In the genomic region with DNA sequence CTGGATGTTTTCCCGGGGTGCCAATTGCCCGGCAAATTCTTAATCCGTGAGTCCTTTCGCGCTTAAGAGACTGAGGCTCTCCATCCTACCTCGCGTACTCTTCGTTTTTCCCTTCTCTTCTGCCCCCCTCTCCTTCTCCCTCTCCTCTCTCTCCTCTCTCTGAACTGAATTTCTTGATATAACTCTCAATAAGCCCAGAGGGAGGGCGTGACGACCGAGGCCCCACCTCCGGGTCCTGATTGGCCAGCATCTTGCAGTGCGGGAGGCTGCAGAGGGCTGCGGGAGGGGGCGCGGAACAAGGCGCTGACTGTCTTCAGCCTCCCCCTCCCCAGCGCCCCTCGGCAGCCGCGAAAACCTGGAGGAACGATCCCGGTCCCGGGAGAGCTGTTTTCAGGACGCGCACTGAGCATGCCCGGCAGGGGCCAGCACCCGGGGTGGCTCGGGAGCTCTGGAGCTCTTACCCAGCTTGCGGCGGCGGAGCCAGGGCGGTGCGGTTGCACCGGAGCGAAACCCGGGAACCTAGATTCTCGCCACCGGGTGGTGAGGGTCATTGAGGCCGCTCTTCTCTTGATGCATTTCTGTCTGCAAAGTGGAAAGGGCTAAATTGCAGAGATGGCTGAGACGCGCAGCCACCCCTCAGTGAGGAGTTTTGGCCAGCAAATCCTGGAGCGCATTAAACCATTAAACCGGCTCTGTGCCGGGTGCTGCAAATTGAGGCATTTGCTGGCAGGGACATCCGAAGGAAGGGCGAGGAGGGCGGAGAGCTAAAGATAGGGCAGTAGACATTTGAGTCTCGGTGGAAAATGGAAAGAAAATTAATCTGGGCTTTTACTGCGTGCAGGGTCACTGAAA, we compare ENCODE assay signal across 9 mouse cellular contexts. TPM values are rescaled to one million over a fixed set of nuclear protein-coding genes. Genes with fewer than 3 reads are reported as not detected.
DNase-seq lines count a peak whose midpoint lies in the region; ATAC-seq lines count a peak whose summit lies in the region.
"Had no signal": no experiment of that assay in that cellular context is flagged by ENCODE, and none has a peak within 500 bp of the region (broad histone marks: within the 10 kb centered on the region; RNA-seq: fewer than 3 reads in every experiment).

Gene Pcdh9, minus strand, starts transcription at position 161 of the 852 bp plus-strand sequence.

- H3K9ac ChIP-seq in embryonic facial prominence, embryonic 11.5 days (replicated peaks; ENCODE audit: low read length) = peak within 1 kb of the TSS; percentile 59
- peak within 1 kb of the TSS; percentile 74 for H3K9ac ChIP-seq in midbrain, embryonic 13.5 days (replicated peaks)
- peak within 1 kb of the TSS; percentile 32; the same call in 1 of the 2 replicates for H3K9ac ChIP-seq in stomach, embryonic 15.5 days

- H3K4me1 ChIP-seq in embryonic facial prominence, embryonic 11.5 days (ENCODE audit: control insufficient read depth, insufficient read depth, low read length) = no peaks in the 10 kb centered on the region
- peaks cover 43% of the 10 kb centered on the region for H3K4me1 ChIP-seq in midbrain, embryonic 13.5 days (replicated peaks)
- 0 out of 2 replicates have a peak, but pooled peaks cover 3% of the 10 kb centered on the region for H3K4me1 ChIP-seq in stomach, embryonic 15.5 days

- peak within 1 kb of the TSS; percentile 79 for H3K4me2 ChIP-seq in embryonic facial prominence, embryonic 11.5 days (ENCODE audit: low read depth, low read length)
- peak within 1 kb of the TSS; percentile 74 for H3K4me2 ChIP-seq in midbrain, embryonic 13.5 days (replicated peaks)
- peak within 1 kb of the TSS; percentile 83 for H3K4me2 ChIP-seq in stomach, embryonic 15.5 days

- 0 out of 2 replicates have a peak within 1 kb of the TSS, but pooled peaks have one; percentile 22 for H3K27ac ChIP-seq in embryonic facial prominence, embryonic 11.5 days (replicated peaks; ENCODE audit: low read depth, low read length)
- H3K27ac ChIP-seq in midbrain, embryonic 13.5 days = peak within 1 kb of the TSS; percentile 87
- peak within 1 kb of the TSS; percentile 78 for H3K27ac ChIP-seq in stomach, embryonic 15.5 days
- H3K27ac ChIP-seq: macrophage had no signal

- no peaks in the 10 kb centered on the region for H3K27me3 ChIP-seq in embryonic facial prominence, embryonic 11.5 days (ENCODE audit: control insufficient read depth, insufficient read depth, low read length)
- H3K27me3 ChIP-seq in midbrain, embryonic 13.5 days = no peaks in the 10 kb centered on the region
- no peaks in the 10 kb centered on the region for H3K27me3 ChIP-seq in stomach, embryonic 15.5 days (replicated peaks)

- intact Hi-C loops in left cerebral cortex, postnatal 4 days (cut with DNase I) = loop anchor here (10.0 kb wide), 1 partner anchor 1884 kb away; no protein-coding TSS in a partner anchor

- peak; percentile 51 to 75 for DNase-seq in adrenal gland, postnatal 4 days (ENCODE audit: low spot score in 2 of 2)
- DNase-seq in embryonic facial prominence, embryonic 11.5 days (ENCODE audit: low spot score) = peak; percentile 94
- peak; percentile 85 to 86 for DNase-seq in heart, adult 18-20 months
- peak; percentile 40 for DNase-seq in kidney, adult 18-20 months
- DNase-seq in left cerebral cortex, postnatal 4 days = peak; percentile 98

- H3K36me3 ChIP-seq in embryonic facial prominence, embryonic 11.5 days (replicated peaks; ENCODE audit: control insufficient read depth, insufficient read depth, low read depth, low read length) = no peaks in the 10 kb centered on the region
- no peaks in the 10 kb centered on the region for H3K36me3 ChIP-seq in midbrain, embryonic 13.5 days
- no peaks in the 10 kb centered on the region for H3K36me3 ChIP-seq in stomach, embryonic 15.5 days

- under 1% methylated on average over 49 of the region's 50 CpGs for WGBS in embryonic facial prominence, embryonic 11.5 days
- under 1% methylated on average over 50 of the region's 50 CpGs for WGBS in midbrain, embryonic 13.5 days
- under 1% methylated on average over 50 of the region's 50 CpGs for WGBS in stomach, embryonic 15.5 days

- peak; percentile 100 for ATAC-seq in embryonic facial prominence, embryonic 11.5 days (replicated peaks; ENCODE audit: insufficient number of reproducible peaks, low FRiP score, low TSS enrichment, low read depth)
- ATAC-seq in midbrain, embryonic 13.5 days = peak; percentile 99
- ATAC-seq in stomach, embryonic 15.5 days (ENCODE audit: insufficient read depth, low FRiP score, low read depth) = peak; percentile 99
- ATAC-seq in CD4-positive, CD25-positive, alpha-beta regulatory T cell, adult 4 months = no peak

- peak within 1 kb of the TSS; percentile 57 for H3K4me3 ChIP-seq in embryonic facial prominence, embryonic 11.5 days (ENCODE audit: low read depth, low read length)
- peak within 1 kb of the TSS; percentile 61 for H3K4me3 ChIP-seq in midbrain, embryonic 13.5 days (replicated peaks)
- H3K4me3 ChIP-seq in stomach, embryonic 15.5 days (replicated peaks) = peak within 1 kb of the TSS; percentile 65

- no peaks in the 10 kb centered on the region for H3K9me3 ChIP-seq in embryonic facial prominence, embryonic 11.5 days (replicated peaks; ENCODE audit: control insufficient read depth, low read length)
- no peaks in the 10 kb centered on the region for H3K9me3 ChIP-seq in midbrain, embryonic 13.5 days
- H3K9me3 ChIP-seq in stomach, embryonic 15.5 days = no peaks in the 10 kb centered on the region

RNA-seq across cellular contexts. Expression of gene Pcdh9, which starts in this region (rescaled TPM):
- total RNA-seq in adrenal gland, postnatal 4 days (2021) = 1 to 10 TPM; 6.9 to 8.0 TPM
- 26.7 and 27.5 TPM in 2 replicates for polyA plus RNA-seq in embryonic facial prominence, embryonic 11.5 days (2014; fragmentation: Nextera tagmentation; extraction: Ambion mirVana)
- total RNA-seq in heart, adult 18-20 months (2021) = 1 to 10 TPM; 1.1 to 1.4 TPM
- total RNA-seq in left cerebral cortex, postnatal 4 days (2021) = 100 to 1,000 TPM; 177 to 178 TPM
- 105 and 122 TPM in 2 replicates for polyA plus RNA-seq in midbrain, embryonic 13.5 days (2015; fragmentation: Nextera tagmentation; extraction: Ambion mirVana)
- 21.8 and 28.1 TPM in 2 replicates for polyA plus RNA-seq in stomach, embryonic 15.5 days (2015; fragmentation: Nextera tagmentation; extraction: Ambion mirVana)
- not detected for polyA plus RNA-seq in CD4-positive, CD25-positive, alpha-beta regulatory T cell, adult 4 months (2017; shearing (Covaris generic))
- polyA plus RNA-seq: macrophage had no signal

Comparison
In these comparisons a context has a peak if more than half of its experiments do, and no peak if none do; other contexts are left out.
1. RNA of gene Pcdh9 (total RNA-seq): 177 to 178 TPM in left cerebral cortex, postnatal 4 days; 6.9 to 8.0 TPM in adrenal gland, postnatal 4 days and 1.1 to 1.4 TPM in heart, adult 18-20 months; every median in the first group is over 10 times any median in the second.
2. RNA of gene Pcdh9 (polyA plus RNA-seq): 105 to 122 TPM in midbrain, embryonic 13.5 days, 26.7 to 27.5 TPM in embryonic facial prominence, embryonic 11.5 days and 21.8 to 28.1 TPM in stomach, embryonic 15.5 days; not detected in CD4-positive, CD25-positive, alpha-beta regulatory T cell, adult 4 months; every median in the first group is over 10 times any median in the second.
3. DNase-seq: peak in every context shown above with its lines; median percentile 98 in left cerebral cortex, postnatal 4 days; 94 in embryonic facial prominence, embryonic 11.5 days; 86 in heart, adult 18-20 months; 63 in adrenal gland, postnatal 4 days; 40 in kidney, adult 18-20 months.
4. H3K27ac ChIP-seq: peak in every context shown above with its lines; median percentile 87 in midbrain, embryonic 13.5 days; 78 in stomach, embryonic 15.5 days; 22 in embryonic facial prominence, embryonic 11.5 days.
5. Peak in every context shown above with its lines, with median percentiles within 50 percentile points of each other: H3K4me2 ChIP-seq, H3K4me3 ChIP-seq and H3K9ac ChIP-seq.